Mouse (Mus musculus) intestine, embryonic 16.5 days (tissue): ENCODE results near the gene Nim1k. TPM values are rescaled to one million over a fixed set of nuclear protein-coding genes. Genes with fewer than 3 reads are reported as not detected.

Experiments used
- ATAC-seq: fragments of 200-750 bp; cut with Nextera tagmentation; 2 replicates; pipeline ENCODE4 v1.8.0; 2017; ENCODE audit warnings: moderate TSS enrichment, moderate library complexity
- H3K27ac ChIP-seq: fragments of 300-500 bp; sonication (generic); 2 replicates; pipeline ENCODE4 v1.5.1; 2014; ENCODE audit warnings: mild to moderate bottlenecking, low read length
- H3K27me3 ChIP-seq: fragments of 300-500 bp; sonication (generic); replicated peaks from 2 replicates; pipeline ENCODE4 v1.6.1; 2014; ENCODE audit warnings: low read length, control low read depth, mixed read lengths; ENCODE audit not compliant: control insufficient read depth, insufficient read depth
- H3K36me3 ChIP-seq: fragments of 300-500 bp; sonication (generic); 2 replicates; pipeline ENCODE4 v1.6.1; 2014; ENCODE audit warnings: low read length, control low read depth; ENCODE audit not compliant: control insufficient read depth, insufficient read depth
- H3K4me1 ChIP-seq: fragments of 300-500 bp; sonication (generic); 2 replicates; pipeline ENCODE4 v1.6.1; 2014; ENCODE audit warnings: low read length, control low read depth, mixed read lengths; ENCODE audit not compliant: control insufficient read depth, insufficient read depth
- H3K4me2 ChIP-seq: fragments of 300-500 bp; sonication (generic); 2 replicates; pipeline ENCODE4 v1.6.1; 2014; ENCODE audit warnings: low read depth, low read length, control low read depth
- H3K4me3 ChIP-seq: fragments of 300-500 bp; sonication (generic); 2 replicates; pipeline ENCODE4 v1.5.1; 2014; ENCODE audit warnings: mild to moderate bottlenecking, low read length
- H3K9ac ChIP-seq: fragments of 300-500 bp; sonication (generic); 2 replicates; pipeline ENCODE4 v1.6.1; 2014; ENCODE audit warnings: low read depth, low read length
- H3K9me3 ChIP-seq: fragments of 300-500 bp; sonication (generic); 2 replicates; pipeline ENCODE4 v1.6.1; 2016; ENCODE audit warnings: low read length, control low read depth; ENCODE audit not compliant: control insufficient read depth
- WGBS: fragments of 180-500 bp; shearing (Covaris S2); extraction: QIAGEN DNeasy Blood & Tissue Kit; methylation state at CpG from one replicate; pipeline ENCODE4 v1.1.7; 2014; 5-methylcytosine and 5-hydroxymethylcytosine counted together
- polyA plus RNA-seq: library from polyadenylated mRNA; unstranded; fragments of >200 nt; fragmentation: Nextera tagmentation; extraction: Ambion mirVana; gene quantifications from 2 replicates; pipeline ENCODE4 v1.2.1, GENCODE M21; 2015

Nim1k gene
- polyA plus RNA-seq, 1 experiment from 2014 or later = 0.39 TPM

DNA sequence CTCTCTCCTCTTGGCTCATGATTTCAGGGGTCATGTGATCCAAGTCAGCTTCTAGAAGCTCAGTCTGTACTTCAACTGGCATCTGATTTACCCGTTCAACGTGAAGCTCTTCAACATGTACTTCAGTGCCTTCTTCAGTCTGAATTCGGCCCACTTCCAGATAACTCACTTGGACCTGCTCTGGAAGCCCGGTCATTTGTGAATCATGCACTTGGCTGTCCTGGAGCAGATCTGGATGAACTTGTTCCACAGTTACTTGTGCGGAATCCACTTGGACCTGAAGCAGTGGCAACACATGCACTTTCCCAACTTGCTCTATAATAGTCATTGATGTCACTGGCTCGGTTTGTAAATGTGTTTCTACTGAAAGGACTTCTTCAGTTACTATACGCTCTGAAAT, 10.8 kb upstream of the Nim1k start:
- Histone ChIP-seq H3K27me3 (no peaks in the 10 kb centered on the region), H3K27ac (no peak overlapping the region), H3K9ac (no peak overlapping the region), H3K4me1 (no peaks in the 10 kb centered on the region), H3K36me3 (peaks cover 17% of the 10 kb centered on the region), H3K4me2 (no peak overlapping the region), H3K4me3 (no peak overlapping the region), H3K9me3 (no peaks in the 10 kb centered on the region)
- WGBS = 93% methylated on average over 7 of the region's 7 CpGs
- no peak for ATAC-seq

DNA sequence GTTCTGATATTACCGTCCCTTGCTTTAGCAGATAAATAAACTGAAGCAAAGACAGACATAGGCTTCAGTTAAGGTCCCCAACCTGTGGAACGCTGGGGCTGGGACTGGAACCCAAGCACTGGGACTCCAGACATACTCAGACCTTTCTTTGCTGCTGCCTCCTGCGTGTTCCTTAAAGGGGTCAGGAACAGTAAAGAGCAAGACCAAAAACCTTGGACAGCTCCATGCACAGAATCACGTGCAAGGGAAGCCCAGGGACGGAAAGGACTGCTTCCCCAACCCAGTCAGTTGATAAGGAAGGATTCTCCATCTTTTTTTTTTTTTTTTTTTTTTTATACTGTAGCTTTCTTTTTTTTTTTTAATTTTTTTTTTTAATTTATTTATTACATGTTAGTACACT, 1.1 kb upstream of the Nim1k start:
- peaks cover 12% of the 10 kb centered on the region for H3K4me1 ChIP-seq
- no peak overlapping the region for H3K4me3 ChIP-seq
- H3K9ac ChIP-seq = no peak overlapping the region
- no peak for ATAC-seq
- H3K27ac ChIP-seq = no peak overlapping the region
- 30% methylated on average over 5 of the region's 5 CpGs for WGBS
- no peaks in the 10 kb centered on the region for H3K27me3 ChIP-seq
- no peaks in the 10 kb centered on the region for H3K9me3 ChIP-seq
- no peaks in the 10 kb centered on the region for H3K36me3 ChIP-seq
- no peak overlapping the region for H3K4me2 ChIP-seq

DNA sequence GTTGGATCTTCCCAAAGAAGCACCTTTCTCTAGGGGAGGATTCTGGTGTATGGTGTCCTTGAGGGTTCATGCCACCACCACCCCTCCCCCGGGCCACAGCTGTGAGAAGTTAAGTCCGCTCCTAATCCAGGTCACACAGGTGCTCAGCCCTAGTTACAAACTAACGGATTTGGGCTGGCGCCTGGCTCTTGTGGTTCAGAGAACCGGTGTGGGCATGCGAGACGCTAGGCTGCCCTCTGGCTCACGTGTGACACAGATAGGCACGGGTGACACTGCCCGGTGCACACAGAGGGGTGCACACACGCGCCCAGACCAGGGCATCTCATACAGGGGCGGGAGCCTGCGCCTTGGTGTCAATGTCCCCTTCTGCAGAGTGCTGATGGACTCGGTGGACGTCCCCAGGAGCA, 538 bp downstream of the Nim1k start:
- 1% methylated on average over 16 of the region's 16 CpGs for WGBS

DNA sequence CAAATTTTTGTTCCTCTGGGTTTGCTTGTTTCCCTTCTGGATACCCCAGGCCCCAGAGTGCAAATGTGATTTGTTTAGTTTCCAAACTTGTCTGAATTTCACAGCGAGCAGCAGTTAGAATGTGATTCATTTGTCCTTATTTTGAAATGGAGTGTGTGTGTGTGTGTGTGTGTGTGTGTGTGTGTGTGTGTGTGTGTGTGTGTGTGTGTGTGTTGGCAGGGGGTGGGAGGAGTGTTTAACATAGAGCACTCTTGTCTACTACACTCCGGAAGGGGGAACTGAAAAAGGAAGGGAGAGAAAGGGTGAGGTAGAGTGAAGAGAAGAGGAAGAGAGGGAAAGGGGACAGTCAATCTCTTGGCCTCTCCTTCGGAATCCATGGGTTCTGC, 1.1 kb downstream of the Nim1k start:
- H3K9me3 ChIP-seq = no peaks in the 10 kb centered on the region
- ATAC-seq = no peak
- no peaks in the 10 kb centered on the region for H3K36me3 ChIP-seq
- WGBS = 36% methylated on average over 3 of the region's 3 CpGs
- peak overlapping the region; percentile 62; the same call in 1 of the 2 replicates for H3K9ac ChIP-seq
- no peak overlapping the region for H3K27ac ChIP-seq
- peaks cover 12% of the 10 kb centered on the region for H3K4me1 ChIP-seq
- peak overlapping the region; percentile 74 for H3K4me2 ChIP-seq
- no peak overlapping the region for H3K4me3 ChIP-seq
- H3K27me3 ChIP-seq = no peaks in the 10 kb centered on the region

More for the DNA sequence above, 538 bp downstream of the Nim1k start:
- Histone ChIP-seq H3K9ac (peak overlapping the region; percentile 62), H3K36me3 (no peaks in the 10 kb centered on the region), H3K4me2 (peak overlapping the region; percentile 74), H3K27ac (no peak overlapping the region), H3K9me3 (no peaks in the 10 kb centered on the region), H3K27me3 (no peaks in the 10 kb centered on the region), H3K4me1 (peaks cover 12% of the 10 kb centered on the region), H3K4me3 (peak overlapping the region; percentile 53)
- ATAC-seq = peak; percentile 64

DNA sequence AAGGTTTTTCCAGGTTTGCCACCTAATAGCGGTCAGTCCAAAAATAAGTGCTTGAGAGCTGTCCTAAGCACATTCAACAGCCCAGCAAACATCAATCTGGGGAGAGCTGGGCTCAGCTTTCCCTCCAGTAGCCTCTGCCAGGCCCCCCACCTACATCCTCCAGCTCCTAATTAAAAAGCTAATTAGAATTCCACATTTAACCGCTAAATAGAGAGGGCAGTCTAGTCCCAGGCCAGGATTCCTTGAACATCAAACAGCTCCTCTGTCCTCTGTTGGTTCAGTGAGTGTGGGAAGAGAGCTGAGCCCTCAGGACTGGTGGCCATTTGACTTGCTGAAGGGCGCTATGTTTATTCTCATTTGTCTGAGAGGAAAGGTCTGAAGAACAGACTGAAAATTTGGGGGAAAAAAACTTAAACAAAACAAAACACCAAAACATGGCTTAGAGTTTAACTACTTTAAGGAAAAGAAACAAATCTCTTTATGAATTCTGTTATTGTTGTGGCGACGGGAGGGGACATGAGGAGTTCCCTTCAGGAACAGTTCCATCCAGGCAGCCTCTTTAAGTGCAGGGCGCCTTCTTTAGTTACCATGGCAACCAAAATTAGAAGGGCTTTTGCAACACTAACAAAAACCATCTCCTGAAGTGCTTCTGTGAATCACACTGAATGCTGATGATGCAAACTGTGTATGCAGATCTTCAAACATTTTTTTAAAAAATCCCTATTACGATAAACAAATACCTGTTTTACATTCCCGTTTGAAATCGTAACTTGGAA, 1.6 kb downstream of the Nim1k start:
- H3K9ac ChIP-seq = no peak overlapping the region
- H3K27me3 ChIP-seq = no peaks in the 10 kb centered on the region
- no peak overlapping the region for H3K4me2 ChIP-seq
- H3K4me1 ChIP-seq = peaks cover 12% of the 10 kb centered on the region
- H3K4me3 ChIP-seq = no peak overlapping the region
- no peaks in the 10 kb centered on the region for H3K9me3 ChIP-seq
- H3K27ac ChIP-seq = no peak overlapping the region
- 62% methylated on average over 9 of the region's 9 CpGs for WGBS
- ATAC-seq = no peak
- H3K36me3 ChIP-seq = no peaks in the 10 kb centered on the region

DNA sequence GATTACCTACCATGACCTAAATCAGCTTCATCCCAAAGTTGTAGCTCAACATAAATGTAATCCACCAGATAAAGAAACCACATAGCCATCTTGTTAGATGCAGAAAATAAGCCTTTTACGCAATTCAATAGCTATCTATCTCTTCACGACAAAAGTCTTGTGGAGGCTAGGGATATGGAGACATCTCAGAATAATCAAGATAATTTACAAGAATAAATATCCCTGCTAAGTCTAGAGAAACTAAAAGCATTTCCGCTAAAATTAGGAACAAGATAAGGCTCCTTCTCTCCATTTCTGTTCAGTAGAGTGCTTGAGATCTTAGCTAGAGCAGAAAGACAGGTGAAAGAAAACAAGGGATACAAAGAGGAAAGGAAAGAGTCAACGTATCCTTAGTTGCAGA, 8.8 kb downstream of the Nim1k start:
- no peak overlapping the region for H3K27ac ChIP-seq
- H3K9me3 ChIP-seq = no peaks in the 10 kb centered on the region
- ATAC-seq = no peak
- H3K9ac ChIP-seq = no peak overlapping the region
- WGBS = 86% methylated on average over 4 of the region's 4 CpGs
- no peaks in the 10 kb centered on the region for H3K36me3 ChIP-seq
- no peak overlapping the region for H3K4me2 ChIP-seq
- H3K27me3 ChIP-seq = no peaks in the 10 kb centered on the region
- no peak overlapping the region for H3K4me3 ChIP-seq
- peaks cover under 1% of the 10 kb centered on the region; the same call in 1 of the 2 replicates for H3K4me1 ChIP-seq

DNA sequence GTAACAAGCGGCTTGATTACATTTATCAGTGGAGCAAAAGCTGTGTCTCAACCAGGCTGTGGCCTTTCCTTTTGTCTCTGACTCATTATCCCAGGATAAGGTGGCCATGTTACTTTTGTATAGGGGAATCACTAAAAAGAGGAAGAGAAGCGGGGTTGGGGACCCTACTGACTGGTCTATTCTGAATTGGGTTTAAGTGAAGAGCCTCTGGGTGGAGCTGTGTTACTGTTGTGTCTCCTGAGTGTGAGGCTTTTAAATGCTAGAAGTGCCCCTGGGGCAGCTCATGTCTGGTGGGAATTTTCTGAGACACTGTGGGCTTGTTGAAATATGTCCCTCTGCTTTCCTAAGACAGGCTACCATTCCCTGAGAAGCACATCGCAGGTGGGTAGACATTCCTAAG, 12.2 kb downstream of the Nim1k start:
- H3K27ac ChIP-seq = no peak overlapping the region
- no peak for ATAC-seq
- no peak overlapping the region for H3K9ac ChIP-seq
- 77% methylated on average over 3 of the region's 3 CpGs for WGBS
- H3K36me3 ChIP-seq = no peaks in the 10 kb centered on the region
- peaks cover 3% of the 10 kb centered on the region; the same call in 1 of the 2 replicates for H3K4me1 ChIP-seq
- no peaks in the 10 kb centered on the region for H3K27me3 ChIP-seq
- no peak overlapping the region for H3K4me2 ChIP-seq
- H3K4me3 ChIP-seq = no peak overlapping the region
- no peaks in the 10 kb centered on the region for H3K9me3 ChIP-seq

DNA sequence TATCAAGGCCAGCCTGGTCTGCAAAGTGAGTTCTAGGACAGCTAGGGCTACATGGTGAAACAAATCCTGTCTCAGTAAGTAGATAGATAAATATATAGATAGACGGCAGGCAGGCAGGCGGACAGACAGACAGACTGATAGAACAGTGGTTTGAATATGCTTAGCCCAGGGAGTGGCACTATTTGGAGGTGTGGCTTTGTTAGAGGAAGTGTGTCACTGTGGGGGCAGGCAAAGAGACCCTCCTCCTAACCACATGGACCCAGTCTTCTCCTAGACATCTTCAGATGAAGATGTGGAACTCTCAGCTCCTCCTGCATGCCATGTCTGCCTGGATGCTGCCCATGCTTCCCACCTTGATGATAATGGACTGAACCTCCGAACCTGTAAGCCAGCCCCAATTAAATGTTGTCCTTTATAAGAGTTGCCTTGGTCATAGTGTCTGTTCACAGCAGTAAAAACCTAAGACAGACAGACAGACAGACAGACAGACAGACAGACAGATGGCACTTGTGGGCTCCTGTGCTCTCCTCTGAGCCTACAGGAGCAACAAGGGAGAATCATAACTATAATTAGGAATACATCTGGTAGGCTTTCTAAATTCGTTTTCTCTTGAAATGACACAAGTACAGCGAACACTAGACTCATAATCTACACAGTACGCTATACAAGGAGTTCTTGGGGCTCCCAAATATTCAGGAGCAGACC, 12.8 kb downstream of the Nim1k start:
- Histone ChIP-seq H3K27ac (no peak overlapping the region), H3K27me3 (no peaks in the 10 kb centered on the region), H3K9me3 (no peaks in the 10 kb centered on the region), H3K4me1 (peaks cover 3% of the 10 kb centered on the region; the same call in 1 of the 2 replicates), H3K4me2 (no peak overlapping the region), H3K36me3 (no peaks in the 10 kb centered on the region), H3K9ac (no peak overlapping the region), H3K4me3 (no peak overlapping the region)
- no peak for ATAC-seq
- 82% methylated on average over 6 of the region's 6 CpGs for WGBS

DNA sequence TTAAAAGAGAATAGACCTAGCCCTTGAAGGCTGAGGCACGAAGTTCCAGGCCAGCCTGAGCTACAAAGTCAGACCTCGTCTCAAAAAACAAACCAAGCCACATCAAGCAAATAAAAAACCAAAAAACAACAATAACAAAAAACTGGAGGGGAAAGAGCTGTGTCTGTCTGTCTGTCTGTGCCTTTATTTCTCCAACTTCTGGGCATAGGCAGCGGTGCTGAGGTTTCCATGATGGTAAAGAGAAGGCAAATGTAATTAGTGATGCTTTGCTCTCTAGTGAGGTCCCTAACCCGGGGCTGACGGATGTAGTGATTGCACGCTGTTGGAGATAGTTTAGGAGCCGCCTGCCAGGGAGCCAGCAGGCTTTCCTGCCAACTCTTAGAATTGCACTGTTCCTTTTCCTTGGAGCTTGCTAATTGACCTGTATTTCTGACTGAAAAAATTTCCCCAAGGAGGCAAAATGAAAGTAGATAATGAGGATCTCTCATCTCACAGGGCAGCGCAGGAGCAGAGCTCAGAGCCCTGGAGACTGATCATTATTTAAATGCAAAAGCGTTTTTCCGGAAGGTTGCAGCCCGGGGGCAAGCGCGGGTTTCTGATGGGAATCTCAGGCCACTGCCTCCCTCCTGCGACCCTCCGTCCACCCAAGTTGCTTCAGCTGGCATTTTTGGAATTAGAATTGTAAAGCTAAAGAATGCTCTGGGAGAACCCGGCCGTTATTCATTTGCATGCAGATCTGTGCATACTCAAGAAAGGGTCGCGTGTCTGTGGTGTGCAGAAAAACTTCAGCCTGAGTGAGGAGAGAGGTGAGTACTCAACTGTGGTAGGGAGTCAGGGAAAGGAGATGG, 14.1 kb downstream of the Nim1k start:
- Histone ChIP-seq H3K9me3 (no peaks in the 10 kb centered on the region), H3K36me3 (no peaks in the 10 kb centered on the region), H3K9ac (peak overlapping the region; percentile 29; the same call in 1 of the 2 replicates), H3K4me1 (peaks cover 3% of the 10 kb centered on the region; the same call in 1 of the 2 replicates), H3K4me3 (peak overlapping the region; percentile 32), H3K27ac (no peak overlapping the region), H3K4me2 (peak overlapping the region; percentile 56), H3K27me3 (no peaks in the 10 kb centered on the region)
- WGBS = 11% methylated on average over 19 of the region's 19 CpGs
- ATAC-seq = no peak
